Comparison of ENCODE assay signal across 16 mouse cellular contexts in genomic region chr10:43373035-43373434, GRCm38 (mm10).
DNase-seq lines count a peak whose midpoint lies in the region; ATAC-seq and TF ChIP-seq lines count a peak whose summit lies in the region.
"Had no signal": no experiment of that assay in that cellular context is flagged by ENCODE, and none has a peak within 500 bp of the region (broad histone marks: within the 10 kb centered on the region; RNA-seq: fewer than 3 reads in every experiment).

No protein-coding gene starts in this region.

- H3K4me2 ChIP-seq in kidney, embryonic 14.5 days (replicated peaks; ENCODE audit: low read depth, low read length), result no peak overlapping the region
- no peak overlapping the region for H3K4me2 ChIP-seq in kidney, postnatal 0 days (ENCODE audit: low read length)
- H3K4me2 ChIP-seq: forebrain, embryonic 13.5 days; heart, embryonic 11.5 days; hindbrain, embryonic 12.5 days had no signal

- peak; percentile 37 for DNase-seq in heart, adult 11 months
- no peak for DNase-seq in heart, adult 8-10 months (ENCODE audit: low spot score)
- no peak for DNase-seq in kidney, postnatal 36 days
- peak; percentile 18 for DNase-seq in kidney, postnatal 0 days (ENCODE audit: low spot score)
- DNase-seq in kidney, postnatal 10 days, result no peak
- DNase-seq in mesoderm, embryonic 11.5 days (ENCODE audit: low read depth, low spot score), result peak; percentile 39

- no peaks in the 10 kb centered on the region for H3K9me3 ChIP-seq in kidney, embryonic 14.5 days (ENCODE audit: control insufficient read depth, low read length)
- no peaks in the 10 kb centered on the region for H3K9me3 ChIP-seq in kidney, postnatal 0 days (replicated peaks; ENCODE audit: low read length)
- H3K9me3 ChIP-seq: forebrain, embryonic 10.5 days; forebrain, embryonic 13.5 days; G1E; hindbrain, embryonic 12.5 days; hindbrain, embryonic 15.5 days had no signal

- WGBS in kidney, embryonic 14.5 days, result 77% methylated on average over 9 of the region's 9 CpGs
- WGBS in kidney, postnatal 0 days, result 72% methylated on average over 9 of the region's 9 CpGs

- no peaks in the 10 kb centered on the region for H3K4me1 ChIP-seq in kidney, embryonic 14.5 days (ENCODE audit: control insufficient read depth, insufficient read depth, low read length)
- peaks cover 8% of the 10 kb centered on the region; the same call in 1 of the 2 replicates for H3K4me1 ChIP-seq in kidney, postnatal 0 days (replicated peaks; ENCODE audit: insufficient read depth, low read length)
- H3K4me1 ChIP-seq: forebrain, embryonic 10.5 days; forebrain, embryonic 13.5 days had no signal

- 0 out of 2 replicates have a peak, but pooled peaks have one; percentile 52 for ATAC-seq in kidney, embryonic 14.5 days (ENCODE audit: low FRiP score, low TSS enrichment)
- ATAC-seq in kidney, postnatal 0 days (replicated peaks; ENCODE audit: low FRiP score, low read depth), result peak; percentile 69; the same call in 1 of the 2 replicates
- ATAC-seq: forebrain, embryonic 13.5 days; forebrain, embryonic 16.5 days; Patski had no signal

- H3K36me3 ChIP-seq in kidney, embryonic 14.5 days (ENCODE audit: control insufficient read depth, insufficient read depth, low read length), result no peaks in the 10 kb centered on the region
- no peaks in the 10 kb centered on the region for H3K36me3 ChIP-seq in kidney, postnatal 0 days (ENCODE audit: insufficient read depth, low read length)
- H3K36me3 ChIP-seq: hindbrain, embryonic 12.5 days; hindbrain, embryonic 15.5 days had no signal

- H3K27me3 ChIP-seq in kidney, embryonic 14.5 days (ENCODE audit: control insufficient read depth, insufficient read depth, low read length), result no peaks in the 10 kb centered on the region
- no peaks in the 10 kb centered on the region for H3K27me3 ChIP-seq in kidney, postnatal 0 days (ENCODE audit: insufficient read depth, low read length)
- H3K27me3 ChIP-seq: CH12.LX; forebrain, embryonic 13.5 days; hindbrain, embryonic 12.5 days; hindbrain, embryonic 15.5 days; Patski had no signal

- no peak overlapping the region for H3K4me3 ChIP-seq in kidney, embryonic 14.5 days (ENCODE audit: low read length)
- no peak overlapping the region for H3K4me3 ChIP-seq in kidney, postnatal 0 days (replicated peaks; ENCODE audit: low read depth, low read length)
- H3K4me3 ChIP-seq: forebrain, embryonic 10.5 days; forebrain, embryonic 13.5 days; hindbrain, embryonic 12.5 days; hindbrain, embryonic 15.5 days had no signal

- H3K9ac ChIP-seq in kidney, embryonic 14.5 days (ENCODE audit: low read depth, low read length), result no peak overlapping the region
- H3K9ac ChIP-seq in kidney, postnatal 0 days (ENCODE audit: low read depth, low read length), result no peak overlapping the region
- H3K9ac ChIP-seq: forebrain, embryonic 13.5 days; hindbrain, embryonic 12.5 days; hindbrain, embryonic 15.5 days had no signal

- H3K27ac ChIP-seq in kidney, embryonic 14.5 days (ENCODE audit: low read depth, low read length), result no peak overlapping the region
- peak overlapping the region; percentile 28; the same call in 1 of the 2 replicates for H3K27ac ChIP-seq in kidney, postnatal 0 days
- H3K27ac ChIP-seq: forebrain, embryonic 10.5 days; forebrain, embryonic 13.5 days had no signal

- no peak for TF ChIP-seq CTCF in kidney, postnatal 0 days (IDR thresholded peaks at IDR 0.05; ENCODE audit: low read depth)

Comparison
In these comparisons a context has a peak if more than half of its experiments do, and no peak if none do; other contexts are left out.
1. DNase-seq: peak in heart, adult 11 months (single experiment), kidney, postnatal 0 days (single experiment) and mesoderm, embryonic 11.5 days (single experiment); none in heart, adult 8-10 months (single experiment), kidney, postnatal 36 days (0 of 2) and kidney, postnatal 10 days (single experiment).